Mouse (Mus musculus): ENCODE measurements around the gene 6430550D23Rik.

DNA sequence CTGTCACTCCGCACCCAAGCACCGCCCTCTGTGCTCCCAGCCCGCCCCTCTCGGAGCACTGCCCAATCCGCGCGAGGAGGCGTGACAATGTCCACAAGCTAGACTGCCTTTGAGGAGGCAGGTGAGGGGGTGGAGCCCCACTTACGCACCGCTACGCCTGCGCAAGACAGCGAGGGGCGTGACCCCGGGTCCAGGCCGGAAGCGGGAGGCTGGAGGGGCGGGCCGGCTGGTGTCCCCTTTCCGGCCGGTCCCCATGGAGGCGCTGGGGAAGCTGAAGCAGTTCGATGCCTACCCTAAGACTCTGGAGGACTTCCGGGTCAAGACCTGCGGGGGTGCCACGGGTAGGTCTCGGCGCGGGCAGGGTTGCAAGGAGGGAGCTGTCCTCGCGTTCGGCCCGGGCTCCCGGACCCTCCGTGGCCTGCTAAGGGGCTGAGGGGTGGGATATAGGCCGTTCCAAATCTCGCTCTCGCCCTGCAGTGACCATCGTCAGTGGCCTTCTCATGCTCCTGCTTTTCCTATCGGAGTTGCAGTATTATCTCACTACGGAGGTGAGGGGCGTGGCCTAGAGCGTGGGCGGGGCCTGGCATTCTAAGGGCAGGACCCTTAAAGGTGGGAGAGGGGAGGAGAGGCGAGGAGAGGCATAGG, at the start of gene 6430550D23Rik, which contains the start of gene Ergic3:
- no peak for TF ChIP-seq CTCF (IDR thresholded peaks at IDR 0.05; ENCODE audit: low read depth)
- no peak for TF ChIP-seq EP300 (IDR thresholded peaks at IDR 0.05; ENCODE audit: low read depth)
